Mouse (Mus musculus) 416B (cell line): ENCODE data around the gene Nsa2.

Source experiments
- DNase-seq: peaks from one replicate; pipeline ENCODE4 v3.0.0; 2011; ENCODE audit warnings: low read depth

Nsa2 gene

GRCm38 (mm10) chr13:97086316-97086715, 51.4 kb downstream of the Nsa2 start:
- no peak for DNase-seq

- no peak for DNase-seq
These were observed 55.3 kb downstream of the Nsa2 start for GRCm38 (mm10) chr13:97082432-97082831.

- peak; percentile 60 for DNase-seq
These were observed 57.1 kb downstream of the Nsa2 start for GRCm38 (mm10) chr13:97080615-97081014.

- no peak for DNase-seq
These were observed 57.5 kb downstream of the Nsa2 start for GRCm38 (mm10) chr13:97080201-97080600.
